Mouse (Mus musculus) spleen, adult 2 months (tissue): Measurements from ENCODE around the gene Prkd1.

ENCODE experiments used
- CTCF ChIP-seq: fragments of 200-500 bp; IDR thresholded peaks from 2 replicates; pipeline ENCODE4 v1.5.1; 2011; ENCODE audit warnings: mild to moderate bottlenecking, inconsistent platforms; ENCODE audit not compliant: insufficient read depth, insufficient read length, insufficient replicate concordance; ENCODE audit errors: extremely low read depth
- POLR2A ChIP-seq: fragments of 200-500 bp; IDR thresholded peaks from 2 replicates; pipeline ENCODE4 v1.6.1; 2011; ENCODE audit warnings: low read depth, low read length, inconsistent platforms

DNA sequence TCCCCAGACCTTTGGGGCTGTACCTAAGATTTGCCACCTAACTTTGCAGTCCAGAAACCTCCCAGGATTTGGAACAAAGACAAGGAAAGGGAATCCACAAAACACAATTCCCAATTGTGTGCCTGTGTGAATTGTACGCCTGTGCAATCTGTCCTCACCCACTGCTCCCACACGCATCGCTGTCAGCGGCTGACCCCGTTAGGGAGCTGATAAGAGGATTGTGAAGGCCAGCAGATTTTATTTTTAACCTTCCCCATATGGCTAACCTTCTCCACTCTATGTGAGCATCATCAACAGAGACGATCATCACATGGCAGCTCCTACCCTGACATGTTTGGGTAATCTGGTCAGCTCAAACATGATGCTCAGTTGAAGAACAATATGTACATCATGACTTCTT, 34.6 kb downstream of the Prkd1 start:
- TF ChIP-seq POLR2A: no peak
- no peak for TF ChIP-seq CTCF
